Mouse (Mus musculus) gonadal fat pad, adult 2 months (tissue): Measurements from ENCODE around the gene Glb1l2. TPM values are rescaled to one million over a fixed set of nuclear protein-coding genes. Genes with fewer than 3 reads are reported as not detected.
A peak's percentile ranks its signal among the peaks of the same experiment; 100 is the strongest.

ENCODE experiments used
- DNase-seq: peaks from one replicate; pipeline ENCODE4 v3.0.0-alpha.2; 2012; ENCODE audit warnings: low read depth
- polyA plus RNA-seq: library from polyadenylated mRNA; depleted of rRNA; stranded (reverse); fragments of >200 nt; gene quantifications from 2 replicates; pipeline ENCODE4 v1.2.3, GENCODE M21; 2012; rRNA removed

The Glb1l2 gene
- 694 and 811 TPM in 2 replicates for polyA plus RNA-seq

GRCm38 (mm10) chr9:26805935-26806666 is at the start of gene Glb1l2:
Gene Glb1l2 (minus strand): TSS chr9:26806468.
- DNase-seq = peak; percentile 40

- DNase-seq = no peak
Observed at GRCm38 (mm10) chr9:26831089-26831488, 24.8 kb upstream of the Glb1l2 start.

- DNase-seq = no peak
Observed at GRCm38 (mm10) chr9:26819942-26820341, 13.7 kb upstream of the Glb1l2 start.

- no peak for DNase-seq
Observed at GRCm38 (mm10) chr9:26808735-26809134, 2.5 kb upstream of the Glb1l2 start.

- no peak for DNase-seq
Observed at GRCm38 (mm10) chr9:26804321-26804720, 1.9 kb downstream of the Glb1l2 start.

GRCm38 (mm10) chr9:26800357-26800756 is 5.9 kb downstream of the Glb1l2 start:
- no peak for DNase-seq

- no peak for DNase-seq
Observed at GRCm38 (mm10) chr9:26798731-26799130, 7.5 kb downstream of the Glb1l2 start.

DNA sequence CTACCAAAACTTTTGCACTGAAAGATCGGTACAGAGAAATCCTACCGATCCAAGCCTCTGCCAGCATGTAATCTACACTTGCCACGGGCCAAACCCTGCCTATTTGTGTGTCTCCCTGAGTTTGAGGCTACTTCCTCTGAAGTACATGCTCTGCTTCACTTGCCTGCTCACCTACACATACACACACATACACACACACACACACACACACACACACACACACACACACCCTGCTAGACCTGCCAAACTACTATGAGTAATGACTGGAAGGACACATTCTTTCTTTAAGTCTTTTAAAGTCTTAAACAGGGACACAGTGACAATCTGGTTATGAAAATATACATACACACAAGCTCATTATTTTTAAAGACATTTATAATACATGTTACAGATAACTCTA is 8.1 kb downstream of the Glb1l2 start:
- DNase-seq = no peak

DNA sequence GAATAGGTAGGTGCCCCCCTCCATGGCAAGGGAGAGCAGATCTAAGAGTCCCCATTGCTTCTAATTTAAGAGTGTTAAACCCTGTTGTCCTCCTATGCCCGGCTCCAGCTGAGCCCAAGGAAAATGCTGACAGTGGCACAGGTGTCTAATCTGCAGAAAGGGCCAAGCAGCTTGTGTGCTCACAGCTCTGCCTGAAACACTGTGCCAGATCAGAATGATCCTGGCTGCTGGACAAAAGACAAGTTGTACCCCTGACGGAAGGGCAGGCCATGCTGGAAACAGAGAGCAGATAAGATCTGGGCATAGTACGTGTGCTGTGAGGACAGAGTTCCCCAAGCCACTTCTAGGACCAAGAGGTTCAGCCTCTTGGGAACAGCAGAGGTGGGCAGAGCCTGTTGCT is 13.4 kb downstream of the Glb1l2 start:
- DNase-seq = no peak

GRCm38 (mm10) chr9:26783414-26783975 is 22.8 kb downstream of the Glb1l2 start:
- no peak for DNase-seq

GRCm38 (mm10) chr9:26778421-26778820 is 27.8 kb downstream of the Glb1l2 start:
- DNase-seq = no peak

DNA sequence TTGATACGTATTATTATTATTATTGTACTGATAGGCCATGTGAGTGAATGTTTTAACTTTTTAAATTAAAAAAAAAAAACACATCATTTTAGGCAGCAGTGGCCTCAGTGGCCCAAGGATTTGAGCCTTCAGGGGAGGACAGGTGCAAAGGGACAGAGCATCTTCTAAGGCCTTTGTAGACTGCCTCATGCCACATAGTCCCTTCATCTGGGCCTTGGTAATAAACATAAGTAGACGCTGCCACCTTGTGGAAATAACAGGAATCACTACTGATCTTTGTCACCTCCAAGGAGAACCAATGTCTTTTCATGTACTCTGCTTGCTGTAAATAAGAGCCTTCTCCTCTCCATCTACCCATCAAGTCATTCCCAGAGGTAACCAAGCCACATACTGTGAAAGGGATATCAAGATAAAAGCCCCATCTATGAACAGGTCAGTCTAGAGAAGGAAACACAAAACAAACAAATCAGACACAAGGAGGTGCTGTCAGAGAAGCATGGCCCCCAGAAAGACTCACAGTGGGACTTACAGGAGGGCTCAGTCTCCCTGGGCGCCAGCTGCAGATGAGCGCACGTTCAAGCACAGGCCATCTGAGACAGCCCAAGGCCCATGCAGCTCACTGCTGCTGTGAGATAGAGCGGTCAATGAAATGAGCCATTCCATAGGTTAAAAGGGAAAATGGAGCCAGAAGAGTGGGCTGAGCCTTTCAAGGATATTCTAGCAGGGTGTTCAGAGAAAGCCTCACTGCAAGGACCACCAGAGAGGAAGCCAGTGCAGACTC is 30.0 kb downstream of the Glb1l2 start:
- no peak for DNase-seq

DNA sequence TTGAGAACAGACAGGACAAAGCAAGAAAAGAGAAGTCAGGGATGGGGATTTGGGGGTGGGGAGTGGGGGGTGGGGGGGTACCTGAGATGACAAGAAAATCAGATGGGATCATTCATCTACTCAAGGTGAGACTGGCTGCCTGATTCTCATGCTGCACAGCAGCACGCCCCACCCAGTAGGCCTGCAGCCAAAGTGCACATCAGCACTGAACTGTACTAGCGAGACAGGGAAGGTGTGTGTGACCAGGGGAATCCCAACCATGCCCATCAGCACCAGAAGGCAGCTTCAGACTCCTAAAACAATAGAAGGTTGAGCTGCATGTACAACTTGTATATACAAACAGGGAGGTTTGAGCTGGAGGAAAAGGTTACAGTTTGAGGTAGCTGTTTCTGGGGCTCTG is 30.6 kb downstream of the Glb1l2 start:
- no peak for DNase-seq

GRCm38 (mm10) chr9:26768181-26768580 is 38.1 kb downstream of the Glb1l2 start:
- no peak for DNase-seq

- no peak for DNase-seq
Observed at GRCm38 (mm10) chr9:26762477-26762876, 43.8 kb downstream of the Glb1l2 start.

DNA sequence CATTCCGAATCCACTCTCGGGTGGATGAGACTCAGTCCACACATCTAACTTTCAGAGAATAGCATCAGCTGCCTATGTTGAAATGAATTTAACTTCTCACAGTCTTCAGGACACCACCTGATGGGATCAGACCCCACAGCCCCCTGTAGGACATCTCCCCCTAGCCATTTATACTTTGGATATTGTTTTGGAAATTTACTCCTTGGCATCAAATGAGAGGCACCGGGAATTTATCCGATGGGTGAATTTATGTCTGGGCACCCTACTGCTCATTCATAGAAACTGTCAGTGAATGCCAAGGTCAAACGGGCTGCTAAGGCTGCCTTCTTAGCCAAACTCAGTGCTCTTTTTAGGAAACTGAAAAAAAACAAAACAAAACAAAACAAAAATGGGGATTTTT is 45.7 kb downstream of the Glb1l2 start:
- DNase-seq = no peak

DNA sequence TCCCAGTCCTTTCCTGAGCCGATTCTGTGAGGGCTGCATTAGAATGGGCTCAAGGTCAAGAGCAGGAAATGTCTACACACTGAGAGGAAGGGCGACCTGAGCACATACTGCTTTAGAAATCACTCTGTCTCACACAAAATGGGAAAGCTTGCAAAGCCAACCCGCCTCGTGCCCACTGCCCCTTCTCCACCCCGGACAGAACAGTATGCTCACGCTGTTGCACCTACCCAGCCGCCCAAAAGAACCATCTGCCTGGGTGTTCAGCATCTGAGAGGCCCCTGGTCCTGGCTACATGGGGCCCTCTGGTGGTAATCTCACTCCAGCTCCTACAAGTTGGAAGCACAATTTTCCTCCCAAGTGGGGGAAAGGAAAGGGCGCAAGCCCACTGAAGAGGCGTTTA is 46.2 kb downstream of the Glb1l2 start:
- no peak for DNase-seq

- no peak for DNase-seq
Observed at GRCm38 (mm10) chr9:26748893-26749292, 57.4 kb downstream of the Glb1l2 start.

DNA sequence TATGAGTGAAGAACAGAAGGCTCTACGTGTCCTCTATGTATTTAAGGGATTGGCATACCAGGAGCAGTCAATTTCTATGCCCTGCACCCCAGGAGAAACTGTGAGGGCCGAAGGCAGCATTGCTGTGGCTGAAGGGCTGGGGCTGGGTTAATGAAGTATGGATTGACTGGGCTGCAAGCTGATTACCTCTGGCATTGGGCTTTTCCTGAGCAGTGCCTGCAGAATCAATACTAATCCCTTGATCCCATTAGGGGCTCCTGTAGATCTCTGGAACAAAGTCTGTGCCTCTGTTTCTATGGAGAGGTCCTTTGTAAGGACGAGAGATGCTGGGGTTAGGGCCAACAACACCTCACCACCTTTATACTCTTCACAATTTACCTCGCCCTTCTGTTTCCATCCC is 59.1 kb downstream of the Glb1l2 start:
- DNase-seq = no peak

- DNase-seq = no peak
Observed at GRCm38 (mm10) chr9:26742817-26743216, 63.5 kb downstream of the Glb1l2 start.

GRCm38 (mm10) chr9:26737116-26737515 is 69.2 kb downstream of the Glb1l2 start:
- DNase-seq = no peak

- DNase-seq = no peak
Observed at GRCm38 (mm10) chr9:26733986-26734385, 72.3 kb downstream of the Glb1l2 start.
